Mouse (Mus musculus) embryonic facial prominence, embryonic 14.5 days (tissue): ENCODE data around the gene Myl10. TPM values are rescaled to one million over a fixed set of nuclear protein-coding genes. Genes with fewer than 3 reads are reported as not detected.

Experiments used
- ATAC-seq: fragments of 200-750 bp; cut with Nextera tagmentation; 2 replicates; pipeline ENCODE4 v1.8.0; 2017; ENCODE audit warnings: low read depth, moderate number of reproducible peaks, moderate TSS enrichment
- DNase-seq: peaks from one replicate; pipeline ENCODE4 v3.0.0-alpha.2; 2015; ENCODE audit warnings: low spot score
- H3K27ac ChIP-seq: fragments of 300-500 bp; sonication (generic); replicated peaks from 2 replicates; pipeline ENCODE4 v1.5.1; 2014; ENCODE audit warnings: low read depth, mild to moderate bottlenecking, low read length, moderate library complexity
- H3K27me3 ChIP-seq: fragments of 300-500 bp; sonication (generic); replicated peaks from 2 replicates; pipeline ENCODE4 v1.6.1; 2014; ENCODE audit warnings: low read length; ENCODE audit not compliant: control insufficient read depth, insufficient read depth
- H3K36me3 ChIP-seq: fragments of 300-500 bp; sonication (generic); 2 replicates; pipeline ENCODE4 v1.6.1; 2014; ENCODE audit warnings: low read length, mixed read lengths; ENCODE audit not compliant: control insufficient read depth, insufficient read depth
- H3K4me1 ChIP-seq: fragments of 300-500 bp; sonication (generic); 2 replicates; pipeline ENCODE4 v1.6.1; 2014; ENCODE audit warnings: antibody characterized with exemption, low read length; ENCODE audit not compliant: control insufficient read depth, insufficient read depth
- H3K4me2 ChIP-seq: fragments of 300-500 bp; sonication (generic); 2 replicates; pipeline ENCODE4 v1.6.1; 2014; ENCODE audit warnings: low read depth, mild to moderate bottlenecking, low read length, moderate library complexity, mixed read lengths
- H3K4me3 ChIP-seq: fragments of 300-500 bp; sonication (generic); 2 replicates; pipeline ENCODE4 v1.5.1; 2014; ENCODE audit warnings: low read depth, mild to moderate bottlenecking, low read length
- H3K9ac ChIP-seq: fragments of 300-500 bp; sonication (generic); 2 replicates; pipeline ENCODE4 v1.6.1; 2014; ENCODE audit warnings: low read depth, mild to moderate bottlenecking, low read length, moderate library complexity, mixed read lengths
- H3K9me3 ChIP-seq: fragments of 300-500 bp; sonication (generic); 2 replicates; pipeline ENCODE4 v1.6.1; 2016; ENCODE audit warnings: low read length; ENCODE audit not compliant: control insufficient read depth
- WGBS: fragments of 180-500 bp; shearing (Covaris S2); extraction: QIAGEN DNeasy Blood & Tissue Kit; methylation state at CpG from one replicate; pipeline ENCODE4 v1.1.7; 2014; 5-methylcytosine and 5-hydroxymethylcytosine counted together
- polyA plus RNA-seq: library from polyadenylated mRNA; unstranded; fragments of >200 nt; fragmentation: Nextera tagmentation; extraction: Ambion mirVana; gene quantifications from 2 replicates; pipeline ENCODE4 v1.2.1, GENCODE M21; 2014

The Myl10 gene
- polyA plus RNA-seq, 1 experiment from 2014 or later = not detected

DNA sequence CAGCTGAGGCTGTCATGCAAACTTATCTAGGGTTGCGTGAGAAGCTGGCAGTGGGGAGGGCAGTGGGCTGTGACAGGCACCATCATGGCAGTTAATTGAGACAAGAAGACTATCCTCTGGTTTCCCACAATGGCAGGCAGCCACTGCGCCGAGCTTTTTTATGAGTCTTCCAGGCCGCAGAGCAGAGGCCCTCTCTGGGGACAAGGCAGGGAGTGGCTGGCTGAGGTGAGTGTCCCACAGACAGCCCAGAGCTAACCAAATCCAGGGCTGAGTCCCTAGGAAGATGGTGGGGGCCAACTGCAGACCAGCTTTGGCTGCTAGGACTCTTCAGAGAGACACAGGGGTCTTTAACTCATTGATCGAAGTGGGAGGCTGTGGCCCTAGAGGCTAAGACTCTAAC lies 3.6 kb downstream of the Myl10 start:
- ATAC-seq = no peak
- Histone ChIP-seq H3K27ac (no peak overlapping the region), H3K4me1 (no peaks in the 10 kb centered on the region), H3K9me3 (no peaks in the 10 kb centered on the region), H3K9ac (no peak overlapping the region), H3K27me3 (no peaks in the 10 kb centered on the region), H3K4me2 (no peak overlapping the region), H3K36me3 (no peaks in the 10 kb centered on the region), H3K4me3 (no peak overlapping the region)
- no peak for DNase-seq
- 85% methylated on average over 5 of the region's 5 CpGs for WGBS

DNA sequence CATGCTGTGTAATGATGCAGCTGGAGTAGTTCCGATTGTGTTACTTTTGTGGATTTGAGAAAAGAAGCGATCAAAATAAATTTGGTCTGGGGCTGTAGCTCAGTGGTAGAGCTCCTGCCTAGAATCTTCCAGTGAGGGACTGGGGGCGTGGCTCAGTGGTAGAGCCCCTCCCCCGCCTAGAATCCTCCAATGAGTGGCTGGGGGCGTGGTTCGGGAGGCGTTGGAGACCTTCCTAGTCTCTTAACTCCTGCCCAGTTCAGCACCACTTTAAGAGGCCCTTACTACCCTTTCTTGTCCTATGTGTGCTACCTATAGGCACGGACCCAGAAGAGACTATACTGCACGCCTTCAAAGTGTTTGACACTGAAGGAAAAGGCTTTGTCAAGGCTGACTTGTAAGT lies 4.7 kb downstream of the Myl10 start:
- H3K4me1 ChIP-seq = no peaks in the 10 kb centered on the region
- no peak overlapping the region for H3K27ac ChIP-seq
- no peak overlapping the region for H3K4me2 ChIP-seq
- no peaks in the 10 kb centered on the region for H3K27me3 ChIP-seq
- no peaks in the 10 kb centered on the region for H3K9me3 ChIP-seq
- DNase-seq (no peak), ATAC-seq (no peak)
- no peak overlapping the region for H3K9ac ChIP-seq
- H3K4me3 ChIP-seq = no peak overlapping the region
- H3K36me3 ChIP-seq = no peaks in the 10 kb centered on the region
- 82% methylated on average over 9 of the region's 9 CpGs for WGBS

DNA sequence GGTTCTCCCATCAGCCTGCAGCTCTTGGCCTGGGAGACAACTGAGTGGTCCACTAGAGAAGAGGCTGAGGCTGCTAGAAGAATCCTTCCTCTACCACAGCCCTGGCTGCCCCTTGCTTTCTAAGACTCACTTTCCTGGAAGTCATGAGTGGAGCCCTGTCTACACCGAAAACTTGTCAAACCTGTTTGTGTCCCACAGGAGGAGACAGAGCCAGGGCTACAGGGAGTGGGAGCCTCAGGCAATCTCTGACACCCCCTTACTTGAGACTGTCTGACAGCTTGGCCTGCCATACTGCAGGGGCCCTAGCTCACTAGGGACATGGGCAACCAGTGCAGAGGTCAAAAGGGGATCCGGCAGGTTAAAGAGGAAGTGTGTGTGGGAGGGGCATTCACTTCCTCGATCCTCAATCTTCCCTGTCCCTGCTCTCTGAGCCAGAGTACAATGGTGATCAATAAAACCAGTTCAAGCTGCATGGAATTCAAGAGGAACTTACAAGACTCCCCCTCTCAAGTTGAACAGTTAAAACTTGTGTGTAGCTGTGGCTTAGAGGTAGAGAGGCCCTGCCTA lies 9.3 kb downstream of the Myl10 start:
- 52% methylated on average over 3 of the region's 3 CpGs for WGBS
- DNase-seq (peak; percentile 80), ATAC-seq (peak; percentile 58; the same call in 1 of the 2 replicates)
- Histone ChIP-seq H3K9me3 (0 out of 2 replicates have a peak, but pooled peaks cover 6% of the 10 kb centered on the region), H3K9ac (no peak overlapping the region), H3K27ac (no peak overlapping the region), H3K27me3 (no peaks in the 10 kb centered on the region), H3K4me3 (no peak overlapping the region), H3K36me3 (no peaks in the 10 kb centered on the region), H3K4me2 (no peak overlapping the region), H3K4me1 (no peaks in the 10 kb centered on the region)

DNA sequence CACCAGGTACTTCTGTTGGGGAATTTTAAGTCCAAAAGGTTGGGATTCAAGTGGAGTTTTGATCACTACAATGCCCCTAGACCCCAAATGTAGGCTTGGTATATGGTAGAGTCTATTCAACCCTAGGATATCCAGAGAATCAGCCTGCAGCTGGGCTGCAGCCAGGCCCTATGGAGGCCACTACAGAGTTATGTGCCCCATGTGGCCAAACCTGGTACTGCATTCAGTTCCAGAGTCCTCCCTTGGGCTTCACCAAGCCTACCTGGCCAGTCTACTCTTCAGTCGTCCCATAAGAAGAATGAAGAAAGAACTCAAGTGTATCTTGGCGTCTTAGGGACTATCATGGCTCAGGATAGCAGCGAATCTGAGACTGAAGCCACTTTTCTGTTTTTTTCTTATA lies 10.8 kb downstream of the Myl10 start:
- 45% methylated on average over 3 of the region's 3 CpGs for WGBS

DNA sequence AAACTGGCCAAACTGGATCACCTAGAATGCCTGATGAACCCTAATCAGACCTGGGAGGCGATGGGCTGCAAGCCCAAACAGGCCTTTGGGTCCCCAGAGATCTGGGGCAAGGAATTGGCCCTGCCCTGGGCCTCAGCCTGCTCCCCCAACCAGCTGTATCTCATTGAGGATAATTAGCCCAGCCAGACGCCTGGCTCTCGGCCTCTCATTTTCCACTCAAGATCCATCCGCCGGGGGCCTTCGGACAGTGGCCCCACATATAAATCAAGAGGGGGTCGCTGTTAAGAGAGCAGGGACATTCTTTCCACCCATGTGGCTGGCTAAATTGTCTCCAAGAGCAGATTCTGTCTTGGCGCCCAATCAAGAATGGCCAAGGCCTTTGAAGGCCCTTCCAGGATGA lies 11.2 kb downstream of the Myl10 start:
- Histone ChIP-seq H3K4me1 (no peaks in the 10 kb centered on the region), H3K4me3 (no peak overlapping the region), H3K9ac (no peak overlapping the region), H3K4me2 (no peak overlapping the region), H3K27me3 (no peaks in the 10 kb centered on the region), H3K27ac (no peak overlapping the region), H3K36me3 (no peaks in the 10 kb centered on the region), H3K9me3 (0 out of 2 replicates have a peak, but pooled peaks cover 6% of the 10 kb centered on the region)
- WGBS = 46% methylated on average over 8 of the region's 8 CpGs
- DNase-seq (peak; percentile 51), ATAC-seq (no peak)

More for the DNA sequence above, 10.8 kb downstream of the Myl10 start:
- Histone ChIP-seq H3K27me3 (no peaks in the 10 kb centered on the region), H3K9ac (no peak overlapping the region), H3K4me3 (no peak overlapping the region), H3K4me2 (no peak overlapping the region), H3K27ac (no peak overlapping the region), H3K9me3 (0 out of 2 replicates have a peak, but pooled peaks cover 6% of the 10 kb centered on the region), H3K4me1 (no peaks in the 10 kb centered on the region), H3K36me3 (no peaks in the 10 kb centered on the region)
- DNase-seq (peak; percentile 43), ATAC-seq (no peak)

DNA sequence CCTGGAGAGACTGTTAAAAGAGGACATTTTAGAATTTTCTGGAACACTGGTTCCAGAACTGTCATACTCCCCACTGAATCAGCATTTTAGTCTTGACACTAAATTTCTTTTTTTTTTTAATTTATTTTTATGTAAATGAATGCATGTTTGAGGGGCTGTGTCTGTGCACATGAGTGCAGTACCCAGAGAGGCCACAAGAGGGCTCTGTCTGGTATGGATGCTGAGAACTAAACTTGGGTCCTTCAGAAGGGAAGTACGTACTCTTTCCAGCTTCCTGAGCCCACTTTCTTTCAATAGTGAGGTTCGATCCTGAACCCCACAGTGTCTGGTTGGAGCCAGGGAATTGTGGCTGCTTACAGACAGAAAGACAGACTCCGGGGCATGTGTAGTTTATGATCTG lies 12.6 kb downstream of the Myl10 start:
- no peak overlapping the region for H3K27ac ChIP-seq
- DNase-seq = no peak
- WGBS = 95% methylated on average over 3 of the region's 3 CpGs

DNA sequence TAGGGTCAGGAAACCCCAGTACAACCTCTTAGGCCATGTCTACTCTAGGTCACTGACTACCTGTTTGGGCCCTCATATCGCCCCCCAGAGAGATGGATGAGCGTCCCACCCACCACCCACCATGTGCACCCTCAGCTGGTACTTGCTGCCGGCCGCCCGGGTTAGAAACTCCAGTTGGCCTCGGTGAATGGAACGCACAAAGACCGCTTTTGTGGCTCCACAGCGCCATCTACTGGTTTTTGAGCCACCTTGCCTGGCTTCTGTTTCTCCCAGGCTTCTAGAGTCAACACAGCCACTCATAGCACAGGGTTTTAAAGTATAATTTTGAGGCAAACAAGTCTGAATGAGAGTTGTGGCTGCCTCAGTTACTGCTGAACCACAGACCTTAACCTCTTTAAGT lies 13.9 kb downstream of the Myl10 start:
- 0 out of 2 replicates have a peak, but pooled peaks have one; percentile 24 for ATAC-seq
- under 1% methylated on average over 9 of the region's 9 CpGs for WGBS

More for the DNA sequence above, 12.6 kb downstream of the Myl10 start:
- Histone ChIP-seq H3K36me3 (no peaks in the 10 kb centered on the region), H3K4me1 (no peaks in the 10 kb centered on the region), H3K4me3 (no peak overlapping the region), H3K9ac (no peak overlapping the region), H3K4me2 (no peak overlapping the region), H3K9me3 (0 out of 2 replicates have a peak, but pooled peaks cover 6% of the 10 kb centered on the region), H3K27me3 (no peaks in the 10 kb centered on the region)
- ATAC-seq = no peak

DNA sequence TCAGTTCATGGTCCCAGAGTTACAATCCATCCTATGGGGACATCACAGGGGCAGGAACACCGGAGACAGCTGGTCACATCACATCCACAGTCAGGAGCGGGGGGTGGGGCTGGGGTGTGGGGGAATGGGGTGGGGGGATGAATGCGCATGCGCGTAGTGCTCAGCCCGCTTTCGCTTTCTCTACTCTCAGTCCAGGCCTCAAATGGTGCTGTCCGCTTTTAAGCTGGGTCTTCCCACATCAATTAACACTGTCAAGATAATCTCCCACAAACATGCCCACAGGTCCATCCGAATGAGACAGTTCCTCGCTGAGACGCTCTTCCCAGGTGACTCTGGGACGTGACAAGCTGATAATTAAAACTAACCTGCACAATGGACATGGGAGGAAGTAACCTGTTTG lies 15.2 kb downstream of the Myl10 start:
- ATAC-seq = no peak
- H3K36me3 ChIP-seq = no peaks in the 10 kb centered on the region
- WGBS = 76% methylated on average over 12 of the region's 12 CpGs
- H3K9me3 ChIP-seq = 0 out of 2 replicates have a peak, but pooled peaks cover 6% of the 10 kb centered on the region
- no peaks in the 10 kb centered on the region for H3K27me3 ChIP-seq
- H3K4me1 ChIP-seq = no peaks in the 10 kb centered on the region
- H3K4me3 ChIP-seq = no peak overlapping the region
- H3K4me2 ChIP-seq = no peak overlapping the region
- no peak overlapping the region for H3K9ac ChIP-seq
- no peak for DNase-seq
- no peak overlapping the region for H3K27ac ChIP-seq

More for the DNA sequence above, 13.9 kb downstream of the Myl10 start:
- no peaks in the 10 kb centered on the region for H3K27me3 ChIP-seq
- H3K27ac ChIP-seq = no peak overlapping the region
- no peak overlapping the region for H3K9ac ChIP-seq
- 0 out of 2 replicates have a peak, but pooled peaks cover 6% of the 10 kb centered on the region for H3K9me3 ChIP-seq
- DNase-seq = peak; percentile 90
- no peaks in the 10 kb centered on the region for H3K36me3 ChIP-seq
- no peak overlapping the region for H3K4me2 ChIP-seq
- H3K4me3 ChIP-seq = no peak overlapping the region
- H3K4me1 ChIP-seq = no peaks in the 10 kb centered on the region

DNA sequence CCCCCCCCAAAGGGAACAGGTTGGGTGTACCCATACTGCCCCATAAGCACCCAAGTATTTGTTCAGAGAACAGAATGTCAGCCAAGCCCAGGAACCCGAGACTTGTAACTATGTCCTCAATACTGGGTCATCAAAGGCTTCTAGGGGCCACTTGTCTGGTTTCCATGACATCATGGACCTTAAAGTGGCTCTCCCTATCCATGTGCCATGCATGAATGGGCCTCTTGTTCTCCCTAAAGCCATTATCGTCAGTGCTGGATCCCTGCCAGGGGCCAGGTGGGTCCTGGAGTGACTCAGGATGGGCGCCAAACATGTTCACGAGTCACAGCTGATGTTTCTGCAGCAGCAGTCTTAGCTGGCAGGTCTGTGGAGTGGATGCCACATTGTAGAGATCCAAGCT lies 17.8 kb downstream of the Myl10 start:
- ATAC-seq = no peak
- WGBS = 30% methylated on average over 4 of the region's 4 CpGs
- Histone ChIP-seq H3K27me3 (0 out of 2 replicates have a peak, but pooled peaks cover 6% of the 10 kb centered on the region), H3K36me3 (no peaks in the 10 kb centered on the region), H3K9me3 (no peaks in the 10 kb centered on the region), H3K27ac (no peak overlapping the region), H3K4me1 (no peaks in the 10 kb centered on the region), H3K4me3 (no peak overlapping the region), H3K9ac (no peak overlapping the region), H3K4me2 (no peak overlapping the region)
- DNase-seq = peak; percentile 58
